In genomic region chr7:143057023-143057422, GRCm38 (mm10) we compare ENCODE assay signal across 12 mouse cellular contexts. TPM values are rescaled to one million over a fixed set of nuclear protein-coding genes. Genes with fewer than 3 reads are reported as not detected.
DNase-seq lines count a peak whose midpoint lies in the region; ATAC-seq and TF ChIP-seq lines count a peak whose summit lies in the region.
"Had no signal": no experiment of that assay in that cellular context is flagged by ENCODE, and none has a peak within 500 bp of the region (broad histone marks: within the 10 kb centered on the region; RNA-seq: fewer than 3 reads in every experiment).

No protein-coding gene starts in this region.

- H3K4me2 ChIP-seq in kidney, embryonic 15.5 days: no peak overlapping the region
- H3K4me2 ChIP-seq in liver, embryonic 14.5 days (ENCODE audit: low read depth): peak overlapping the region; percentile 60
- H3K4me2 ChIP-seq in forebrain, embryonic 15.5 days (replicated peaks): no peak overlapping the region
- H3K4me2 ChIP-seq: embryonic facial prominence, embryonic 12.5 days had no signal

- peak overlapping the region; percentile 72 for H3K27ac ChIP-seq in kidney, embryonic 15.5 days
- H3K27ac ChIP-seq in bone marrow macrophage, adult 2 months (ENCODE audit: insufficient read depth, low read depth, low read length): 0 out of 2 replicates have a peak overlapping the region, but pooled peaks have one; percentile 83
- H3K27ac ChIP-seq in liver, embryonic 14.5 days: peak overlapping the region; percentile 53; the same call in 1 of the 2 replicates
- H3K27ac ChIP-seq in forebrain, embryonic 15.5 days (replicated peaks): no peak overlapping the region

- peaks cover 27% of the 10 kb centered on the region for H3K36me3 ChIP-seq in kidney, embryonic 15.5 days
- peaks cover 84% of the 10 kb centered on the region for H3K36me3 ChIP-seq in E14TG2a.4 (ENCODE audit: insufficient read depth, low read length)
- 0 out of 2 replicates have a peak, but pooled peaks cover 3% of the 10 kb centered on the region for H3K36me3 ChIP-seq in liver, embryonic 14.5 days (replicated peaks; ENCODE audit: control insufficient read depth, insufficient read depth, low read depth)
- H3K36me3 ChIP-seq in forebrain, embryonic 15.5 days: no peaks in the 10 kb centered on the region

- no peak overlapping the region for H3K9ac ChIP-seq in kidney, embryonic 15.5 days
- no peak overlapping the region for H3K9ac ChIP-seq in liver, embryonic 14.5 days (replicated peaks)
- no peak overlapping the region for H3K9ac ChIP-seq in forebrain, embryonic 15.5 days (replicated peaks)
- H3K9ac ChIP-seq: embryonic facial prominence, embryonic 12.5 days; neural tube, embryonic 13.5 days had no signal

- TF ChIP-seq POLR2A in bone marrow macrophage, adult 2 months (IDR thresholded peaks at IDR 0.05; ENCODE audit: borderline replicate concordance, low read depth, low read length): no peak

- 85% methylated on average over 5 of the region's 5 CpGs for WGBS in kidney, embryonic 15.5 days
- WGBS in liver, embryonic 14.5 days (ENCODE audit: insufficient replicate concordance): 34% methylated on average over 5 of the region's 5 CpGs
- 89% methylated on average over 5 of the region's 5 CpGs for WGBS in forebrain, embryonic 15.5 days

- H3K9me3 ChIP-seq in kidney, embryonic 15.5 days (replicated peaks): no peaks in the 10 kb centered on the region
- no peaks in the 10 kb centered on the region for H3K9me3 ChIP-seq in E14TG2a.4 (ENCODE audit: low read length)
- no peaks in the 10 kb centered on the region for H3K9me3 ChIP-seq in liver, embryonic 14.5 days (ENCODE audit: control insufficient read depth, low read length)
- no peaks in the 10 kb centered on the region for H3K9me3 ChIP-seq in forebrain, embryonic 15.5 days
- H3K9me3 ChIP-seq: embryonic facial prominence, embryonic 12.5 days; neural tube, embryonic 13.5 days had no signal

- no peaks in the 10 kb centered on the region for H3K27me3 ChIP-seq in kidney, embryonic 15.5 days
- no peaks in the 10 kb centered on the region for H3K27me3 ChIP-seq in E14TG2a.4 (ENCODE audit: insufficient read depth, low read length)
- no peaks in the 10 kb centered on the region for H3K27me3 ChIP-seq in liver, embryonic 14.5 days (ENCODE audit: control insufficient read depth, insufficient read depth, low read length)
- H3K27me3 ChIP-seq in forebrain, embryonic 15.5 days: no peaks in the 10 kb centered on the region
- H3K27me3 ChIP-seq: embryonic facial prominence, embryonic 12.5 days; neural tube, embryonic 13.5 days had no signal

- TF ChIP-seq EP300 in liver, embryonic 14.5 days (IDR thresholded peaks at IDR 0.05; ENCODE audit: low read depth): no peak

- H3K4me1 ChIP-seq in kidney, embryonic 15.5 days: peaks cover 62% of the 10 kb centered on the region
- H3K4me1 ChIP-seq in E14TG2a.4 (replicated peaks; ENCODE audit: low read depth, low read length): peaks cover 89% of the 10 kb centered on the region
- H3K4me1 ChIP-seq in bone marrow macrophage, adult 2 months (ENCODE audit: control insufficient read depth, insufficient read depth, low read length): peaks cover 59% of the 10 kb centered on the region
- peaks cover 43 to 67% of the 10 kb centered on the region in 2 experiments for H3K4me1 ChIP-seq in liver, embryonic 14.5 days (replicated peaks; ENCODE audit: control insufficient read depth in 2 of 2, insufficient read depth in 2 of 2, low read length in 1 of 2)
- peaks cover 57% of the 10 kb centered on the region for H3K4me1 ChIP-seq in forebrain, embryonic 15.5 days

- H3K4me3 ChIP-seq in kidney, embryonic 15.5 days (replicated peaks): no peak overlapping the region
- peak overlapping the region; percentile 17 for H3K4me3 ChIP-seq in E14TG2a.4 (replicated peaks; ENCODE audit: low read length)
- H3K4me3 ChIP-seq in bone marrow macrophage, adult 2 months (ENCODE audit: insufficient read depth, low read length): no peak overlapping the region
- no peak overlapping the region for H3K4me3 ChIP-seq in liver, embryonic 14.5 days (ENCODE audit: insufficient read depth in 1 of 2, low read depth in 2 of 2, low read length in 2 of 2)
- H3K4me3 ChIP-seq in forebrain, embryonic 15.5 days: no peak overlapping the region
- H3K4me3 ChIP-seq: embryonic facial prominence, embryonic 12.5 days; neural tube, embryonic 13.5 days had no signal

- no peak for TF ChIP-seq CTCF in E14TG2a.4 (conservative IDR thresholded peaks at IDR 0.05; ENCODE audit: low read length)
- no peak for TF ChIP-seq CTCF in bone marrow macrophage, adult 2 months (IDR thresholded peaks at IDR 0.05; ENCODE audit: low read depth, low read length)
- no peak for TF ChIP-seq CTCF in liver, embryonic 14.5 days (IDR thresholded peaks at IDR 0.05; ENCODE audit: low read depth)

- no peak for ATAC-seq in kidney, embryonic 15.5 days (replicated peaks; ENCODE audit: low FRiP score)
- ATAC-seq in liver, embryonic 14.5 days (ENCODE audit: insufficient read depth): no peak
- ATAC-seq in forebrain, embryonic 15.5 days (replicated peaks): no peak
- ATAC-seq: forebrain, embryonic 14.5 days had no signal

- no peak for DNase-seq in kidney, postnatal 4 days
- no peak for DNase-seq in liver, embryonic 14.5 days (ENCODE audit: low read depth in 3 of 3, low spot score in 3 of 3)
- DNase-seq in cerebellum, postnatal 36 days: no peak
- DNase-seq: adrenal gland, adult 2 months; kidney, adult 8-10 months had no signal

RNA-seq across cellular contexts. Expression of gene Cd81, which starts 4.5 kb away (rescaled TPM):
- 519 and 576 TPM in 2 replicates for polyA plus RNA-seq in kidney, embryonic 15.5 days (2015; fragmentation: Nextera tagmentation; extraction: Ambion mirVana)
- polyA plus RNA-seq in bone marrow macrophage, adult 2 months (2012; ENCODE audit: insufficient read depth, insufficient read length, missing spikeins): 314 and 321 TPM in 2 replicates
- 48.0 and 56.2 TPM in 2 replicates for polyA plus RNA-seq in liver, embryonic 14.5 days (2012; rRNA removed)
- 120 and 129 TPM in 2 replicates for polyA plus RNA-seq in liver, embryonic 14.5 days (2014; fragmentation: Nextera tagmentation; extraction: Ambion mirVana)
- polyA plus RNA-seq in forebrain, embryonic 15.5 days (2015; fragmentation: Nextera tagmentation; extraction: Ambion mirVana): 286 and 294 TPM in 2 replicates

RNA-seq across cellular contexts. Expression of gene Tssc4, which starts 12.0 kb away (rescaled TPM):
- 91.8 and 105 TPM in 2 replicates for polyA plus RNA-seq in kidney, embryonic 15.5 days (2015; fragmentation: Nextera tagmentation; extraction: Ambion mirVana)
- polyA plus RNA-seq in bone marrow macrophage, adult 2 months (2012; ENCODE audit: insufficient read depth, insufficient read length, missing spikeins): 17.5 and 23.0 TPM in 2 replicates
- polyA plus RNA-seq in liver, embryonic 14.5 days (2012; rRNA removed): 38.5 and 48.3 TPM in 2 replicates
- 26.9 and 27.8 TPM in 2 replicates for polyA plus RNA-seq in liver, embryonic 14.5 days (2014; fragmentation: Nextera tagmentation; extraction: Ambion mirVana)
- 103 and 106 TPM in 2 replicates for polyA plus RNA-seq in forebrain, embryonic 15.5 days (2015; fragmentation: Nextera tagmentation; extraction: Ambion mirVana)

RNA-seq across cellular contexts. Expression of gene Trpm5, which starts 37.4 kb away (rescaled TPM):
- 7.1 and 8.2 TPM in 2 replicates for polyA plus RNA-seq in kidney, embryonic 15.5 days (2015; fragmentation: Nextera tagmentation; extraction: Ambion mirVana)
- not detected in 2 replicates for polyA plus RNA-seq in bone marrow macrophage, adult 2 months (2012; ENCODE audit: insufficient read depth, insufficient read length, missing spikeins)
- 0.43 and 0.54 TPM in 2 replicates for polyA plus RNA-seq in liver, embryonic 14.5 days (2012; rRNA removed)
- polyA plus RNA-seq in liver, embryonic 14.5 days (2014; fragmentation: Nextera tagmentation; extraction: Ambion mirVana): 0.34 and 0.87 TPM in 2 replicates
- 1.2 and 1.3 TPM in 2 replicates for polyA plus RNA-seq in forebrain, embryonic 15.5 days (2015; fragmentation: Nextera tagmentation; extraction: Ambion mirVana)

RNA-seq across cellular contexts. Expression of gene Kcnq1, which starts 49.1 kb away (rescaled TPM):
- 5.8 and 6.5 TPM in 2 replicates for polyA plus RNA-seq in kidney, embryonic 15.5 days (2015; fragmentation: Nextera tagmentation; extraction: Ambion mirVana)
- polyA plus RNA-seq in bone marrow macrophage, adult 2 months (2012; ENCODE audit: insufficient read depth, insufficient read length, missing spikeins): not detected in 2 replicates
- polyA plus RNA-seq in liver, embryonic 14.5 days (2012; rRNA removed): 0.12 and 0.21 TPM in 2 replicates
- polyA plus RNA-seq in liver, embryonic 14.5 days (2014; fragmentation: Nextera tagmentation; extraction: Ambion mirVana): 0.27 and 0.41 TPM in 2 replicates
- polyA plus RNA-seq in forebrain, embryonic 15.5 days (2015; fragmentation: Nextera tagmentation; extraction: Ambion mirVana): 0.81 and 1.4 TPM in 2 replicates

RNA-seq across cellular contexts. Expression of gene Tspan32, which starts 52.2 kb away (rescaled TPM):
- 2.2 and 2.3 TPM in 2 replicates for polyA plus RNA-seq in kidney, embryonic 15.5 days (2015; fragmentation: Nextera tagmentation; extraction: Ambion mirVana)
- polyA plus RNA-seq in bone marrow macrophage, adult 2 months (2012; ENCODE audit: insufficient read depth, insufficient read length, missing spikeins): 23.9 and 25.7 TPM in 2 replicates
- 40.7 and 47.7 TPM in 2 replicates for polyA plus RNA-seq in liver, embryonic 14.5 days (2012; rRNA removed)
- polyA plus RNA-seq in liver, embryonic 14.5 days (2014; fragmentation: Nextera tagmentation; extraction: Ambion mirVana): 78.4 and 87.9 TPM in 2 replicates
- 0.33 and 0.64 TPM in 2 replicates for polyA plus RNA-seq in forebrain, embryonic 15.5 days (2015; fragmentation: Nextera tagmentation; extraction: Ambion mirVana)
